31 mouse cellular contexts compared by ENCODE assay signal in genomic region chr7:140787406-140788052, GRCm38 (mm10). TPM values are rescaled to one million over a fixed set of nuclear protein-coding genes. Genes with fewer than 3 reads are reported as not detected.
DNase-seq lines count a peak whose midpoint lies in the region; ATAC-seq and TF ChIP-seq lines count a peak whose summit lies in the region.
"Had no signal": no experiment of that assay in that cellular context is flagged by ENCODE, and none has a peak within 500 bp of the region (broad histone marks: within the 10 kb centered on the region; RNA-seq: fewer than 3 reads in every experiment).

Gene Syce1, minus strand, starts transcription at chr7:140787852.

- H3K4me3 ChIP-seq in heart, adult 2 months: no peak within 1 kb of the TSS
- peak within 1 kb of the TSS; percentile 50 to 56 for H3K4me3 ChIP-seq in ES-E14 (ENCODE audit: insufficient read depth in 1 of 2, low read depth in 1 of 2, low read length in 2 of 2, poor library complexity in 1 of 2, severe bottlenecking in 1 of 2)
- peak within 1 kb of the TSS; percentile 99 for H3K4me3 ChIP-seq in testis, adult 2 months (ENCODE audit: control insufficient read depth, low read depth, low read length)
- H3K4me3 ChIP-seq in hindbrain, postnatal 0 days (ENCODE audit: low read length): no peak within 1 kb of the TSS
- H3K4me3 ChIP-seq: embryonic facial prominence, embryonic 12.5 days; forebrain, embryonic 15.5 days; gastrocnemius, adult 2 months; hindbrain, embryonic 10.5 days; hindbrain, embryonic 15.5 days; kidney, embryonic 15.5 days; left cerebral cortex, adult 2 months; limb, embryonic 12.5 days; lung, embryonic 15.5 days; midbrain, embryonic 12.5 days; neural tube, embryonic 13.5 days; stomach, embryonic 15.5 days had no signal

- in situ Hi-C loops in ES-E14 (cut with MboI; ENCODE audit: low sequenced_read_pairs in 2 of 2, unreplicated experiment in 2 of 2): no loop called here

- H3K79me2 ChIP-seq in heart, adult 2 months (replicated peaks; ENCODE audit: control insufficient read depth, insufficient read depth, low read length): no peaks in the 10 kb centered on the region

- H3K27me3 ChIP-seq in heart, adult 2 months (ENCODE audit: control insufficient read depth, insufficient read depth, low read length): no peaks in the 10 kb centered on the region
- no peaks in the 10 kb centered on the region for H3K27me3 ChIP-seq in testis, adult 2 months (ENCODE audit: control insufficient read depth, insufficient read depth, low read length)
- no peaks in the 10 kb centered on the region for H3K27me3 ChIP-seq in hindbrain, postnatal 0 days (ENCODE audit: insufficient read depth, low read length)
- H3K27me3 ChIP-seq: embryonic facial prominence, embryonic 12.5 days; forebrain, embryonic 15.5 days; hindbrain, embryonic 15.5 days; kidney, embryonic 15.5 days; limb, embryonic 12.5 days; lung, embryonic 15.5 days; midbrain, embryonic 12.5 days; neural tube, embryonic 13.5 days; stomach, embryonic 15.5 days had no signal

- no peak within 1 kb of the TSS for H3K9ac ChIP-seq in heart, adult 2 months (ENCODE audit: low read depth, low read length)
- H3K9ac ChIP-seq in ES-E14 (ENCODE audit: insufficient read depth, low read depth, low read length, poor library complexity, severe bottlenecking): peak within 1 kb of the TSS; percentile 61
- no peak within 1 kb of the TSS for H3K9ac ChIP-seq in hindbrain, postnatal 0 days (replicated peaks; ENCODE audit: low read length)
- H3K9ac ChIP-seq: embryonic facial prominence, embryonic 12.5 days; forebrain, embryonic 15.5 days; hindbrain, embryonic 15.5 days; kidney, embryonic 15.5 days; limb, embryonic 12.5 days; lung, embryonic 15.5 days; midbrain, embryonic 12.5 days; neural tube, embryonic 13.5 days; stomach, embryonic 15.5 days had no signal

- H3K9me3 ChIP-seq in ES-E14 (ENCODE audit: control insufficient read depth, insufficient read depth, low read depth, low read length): no peaks in the 10 kb centered on the region
- peaks cover 2% of the 10 kb centered on the region; the same call in 1 of the 2 replicates for H3K9me3 ChIP-seq in hindbrain, postnatal 0 days (ENCODE audit: low read length)
- H3K9me3 ChIP-seq: embryonic facial prominence, embryonic 12.5 days; forebrain, embryonic 15.5 days; hindbrain, embryonic 15.5 days; kidney, embryonic 15.5 days; limb, embryonic 12.5 days; lung, embryonic 15.5 days; midbrain, embryonic 12.5 days; neural tube, embryonic 13.5 days; stomach, embryonic 15.5 days had no signal

- H3K4me2 ChIP-seq in hindbrain, postnatal 0 days (ENCODE audit: low read depth, low read length): no peak within 1 kb of the TSS
- H3K4me2 ChIP-seq: embryonic facial prominence, embryonic 12.5 days; forebrain, embryonic 15.5 days; hindbrain, embryonic 15.5 days; kidney, embryonic 15.5 days; limb, embryonic 12.5 days; lung, embryonic 15.5 days; midbrain, embryonic 12.5 days; neural tube, embryonic 13.5 days; stomach, embryonic 15.5 days had no signal

- no peaks in the 10 kb centered on the region for H3K4me1 ChIP-seq in heart, adult 2 months (ENCODE audit: control insufficient read depth, insufficient read depth, low read length)
- peaks cover 0 to 4% of the 10 kb centered on the region in 2 experiments; a peak in 1 of 4 replicates for H3K4me1 ChIP-seq in ES-E14 (ENCODE audit: control insufficient read depth in 2 of 2, insufficient read depth in 2 of 2, low read length in 2 of 2, poor library complexity in 1 of 2)
- peaks cover 5% of the 10 kb centered on the region for H3K4me1 ChIP-seq in testis, adult 2 months (ENCODE audit: control insufficient read depth, insufficient read depth, low read length)
- H3K4me1 ChIP-seq in hindbrain, postnatal 0 days (ENCODE audit: insufficient read depth, low read length): no peaks in the 10 kb centered on the region
- H3K4me1 ChIP-seq: embryonic facial prominence, embryonic 12.5 days; forebrain, embryonic 15.5 days; hindbrain, embryonic 10.5 days; hindbrain, embryonic 15.5 days; kidney, embryonic 15.5 days; limb, embryonic 12.5 days; lung, embryonic 15.5 days; midbrain, embryonic 12.5 days; neural tube, embryonic 13.5 days; stomach, embryonic 15.5 days had no signal

- no peak for TF ChIP-seq POLR2A in heart, adult 2 months (IDR thresholded peaks at IDR 0.05; ENCODE audit: insufficient read depth, low read depth, low read length)
- TF ChIP-seq POLR2A in testis, adult 2 months (IDR thresholded peaks at IDR 0.05; ENCODE audit: control insufficient read depth, low read depth, low read length): peak; percentile 98

- DNase-seq in heart, adult 11 months: peak; percentile 57
- DNase-seq in heart, adult 2 months: no peak
- DNase-seq in 3134 (ENCODE audit: extremely low read depth, insufficient read length, low spot score): peak; percentile 11
- DNase-seq in ES-E14 (ENCODE audit: low read depth, low spot score): peak; percentile 68
- DNase-seq in hindbrain, postnatal 0 days (ENCODE audit: low spot score): no peak
- DNase-seq in spleen, adult 18-20 months: no peak
- DNase-seq: adrenal gland, postnatal 10 days; cerebellum, adult 8-10 months; cerebellum, postnatal 25 days; gastrocnemius, adult 2 months; gastrocnemius, postnatal 36 days; heart, postnatal 10 days; kidney, adult 18-20 months; kidney, postnatal 25 days; thymus, postnatal 4 days had no signal

- no peak for TF ChIP-seq EP300 in heart, adult 2 months (IDR thresholded peaks at IDR 0.05; ENCODE audit: insufficient read depth, low read depth, low read length)

- H3K36me3 ChIP-seq in heart, adult 2 months (ENCODE audit: control insufficient read depth, insufficient read depth, low read length): no peaks in the 10 kb centered on the region
- H3K36me3 ChIP-seq in ES-E14 (ENCODE audit: control insufficient read depth, insufficient read depth, low read length, poor library complexity, severe bottlenecking): no peaks in the 10 kb centered on the region
- H3K36me3 ChIP-seq in testis, adult 2 months (ENCODE audit: control insufficient read depth, insufficient read depth, low read length): no peaks in the 10 kb centered on the region
- no peaks in the 10 kb centered on the region for H3K36me3 ChIP-seq in hindbrain, postnatal 0 days (ENCODE audit: insufficient read depth, low read length)
- H3K36me3 ChIP-seq: embryonic facial prominence, embryonic 12.5 days; forebrain, embryonic 15.5 days; hindbrain, embryonic 10.5 days; hindbrain, embryonic 15.5 days; kidney, embryonic 15.5 days; limb, embryonic 12.5 days; lung, embryonic 15.5 days; midbrain, embryonic 12.5 days; neural tube, embryonic 13.5 days; stomach, embryonic 15.5 days had no signal

- no peak for TF ChIP-seq CTCF in heart, adult 2 months (IDR thresholded peaks at IDR 0.05)
- no peak; the same call in 1 of the 2 replicates for TF ChIP-seq CTCF in testis, adult 2 months (IDR thresholded peaks at IDR 0.05; ENCODE audit: control insufficient read depth, insufficient read depth, insufficient replicate concordance, low read depth, low read length)
- TF ChIP-seq CTCF in hindbrain, postnatal 0 days (IDR thresholded peaks at IDR 0.05; ENCODE audit: low read depth): no peak

- WGBS in heart, adult 2 months: 71% methylated on average over 33 of the region's 33 CpGs
- WGBS in hindbrain, postnatal 0 days: 85% methylated on average over 33 of the region's 33 CpGs

- H3K27ac ChIP-seq in heart, adult 2 months: no peak within 1 kb of the TSS
- H3K27ac ChIP-seq in ES-E14 (ENCODE audit: insufficient read depth, low read depth, low read length, poor library complexity, severe bottlenecking): no peak within 1 kb of the TSS
- H3K27ac ChIP-seq in testis, adult 2 months (ENCODE audit: control insufficient read depth, insufficient read depth, low read depth, low read length): peak within 1 kb of the TSS; percentile 97
- no peak within 1 kb of the TSS for H3K27ac ChIP-seq in hindbrain, postnatal 0 days
- H3K27ac ChIP-seq: embryonic facial prominence, embryonic 12.5 days; forebrain, embryonic 15.5 days; gastrocnemius, adult 2 months; hindbrain, embryonic 10.5 days; hindbrain, embryonic 15.5 days; kidney, embryonic 15.5 days; left cerebral cortex, adult 2 months; limb, embryonic 12.5 days; lung, embryonic 15.5 days; midbrain, embryonic 12.5 days; neural tube, embryonic 13.5 days; stomach, embryonic 15.5 days had no signal

- intact Hi-C loops in heart, adult 2 months (cut with DNase I): no loop called here

- ATAC-seq in hindbrain, postnatal 0 days: no peak
- ATAC-seq: forebrain, embryonic 15.5 days had no signal

TF ChIP-seq in ES-E14, 5 proteins besides CTCF, POLR2A, EP300 and RAD21:
- TF ChIP-seq MAFK (IDR thresholded peaks at IDR 0.05; ENCODE audit: insufficient read depth, low read depth, low read length): no peak
- TF ChIP-seq ZNF384 (IDR thresholded peaks at IDR 0.05; ENCODE audit: low read depth, low read length): no peak
- no peak for TF ChIP-seq HCFC1 (IDR thresholded peaks at IDR 0.05; ENCODE audit: borderline replicate concordance, insufficient read depth, low read length)
- TF ChIP-seq ZC3H11A (IDR thresholded peaks at IDR 0.05; ENCODE audit: borderline replicate concordance, low read depth, low read length): no peak
- TF ChIP-seq CHD2 (IDR thresholded peaks at IDR 0.05; ENCODE audit: low read depth, low read length): no peak
TF ChIP-seq in ES-E14: peak in this region for 0.

RNA-seq across cellular contexts. Expression of gene Syce1, which starts in this region (rescaled TPM):
- not detected for total RNA-seq in heart, adult 2 months (2021)
- polyA plus RNA-seq in heart, adult 2 months (2012; rRNA removed): 0.10 TPM in 1 of 2 replicates, not detected in the other
- 12.2 and 21.6 TPM in 2 replicates for total RNA-seq in ES-E14 (2012; rRNA removed)
- polyA plus RNA-seq in testis, adult 2 months (2012; rRNA removed): 249 and 286 TPM in 2 replicates
- total RNA-seq in hindbrain, postnatal 0 days (2014; rRNA removed): 0.29 TPM in 1 of 2 replicates, not detected in the other
- polyA plus RNA-seq in hindbrain, postnatal 0 days (2015; fragmentation: Nextera tagmentation; extraction: Ambion mirVana): 0.59 and 0.68 TPM in 2 replicates
- total RNA-seq: adrenal gland, postnatal 10 days; gastrocnemius, adult 2 months; gastrocnemius, postnatal 36 days; heart, postnatal 10 days; layer of hippocampus, adult 18-20 months; layer of hippocampus, postnatal 10 days; left cerebral cortex, postnatal 25 days; liver, adult 2 months had no signal

Comparison
In these comparisons a context has a peak if more than half of its experiments do, and no peak if none do; other contexts are left out.
1. RNA of gene Syce1 (total RNA-seq): 12.2 to 21.6 TPM in ES-E14; not detected in heart, adult 2 months and 0.29 TPM in hindbrain, postnatal 0 days; every median in the first group is over 10 times any median in the second.
2. RNA of gene Syce1 (polyA plus RNA-seq): 249 to 286 TPM in testis, adult 2 months; 0.59 to 0.68 TPM in hindbrain, postnatal 0 days and 0.10 TPM in heart, adult 2 months; every median in the first group is over 100 times any median in the second.
3. DNase-seq: peak in heart, adult 11 months (single experiment), 3134 (single experiment) and ES-E14 (single experiment); none in heart, adult 2 months (0 of 2), hindbrain, postnatal 0 days (single experiment) and spleen, adult 18-20 months (0 of 2).
4. H3K4me3 ChIP-seq: peak in ES-E14 (2 of 2) and testis, adult 2 months (single experiment); none in heart, adult 2 months (single experiment) and hindbrain, postnatal 0 days (single experiment).